Mouse (Mus musculus) brain, embryonic 18.5 days (tissue): ENCODE measurements at regions not wholly inside any gene's neighbourhood (a gene's known extent, or its start where the extent isn't known, plus 50 kb on each side); places are given as distances from the start of the nearest gene placed in this dataset.
A peak's percentile ranks its signal among the peaks of the same experiment; 100 is the strongest.

Experiments
- DNase-seq: peaks from one replicate; pipeline ENCODE4 v3.0.0-alpha.2; 2012; ENCODE audit warnings: low read depth, low spot score

- no peak for DNase-seq
Measured at GRCm38 (mm10) chr19:27564086-27564485, 134.5 kb upstream of the Pum3 start.

GRCm38 (mm10) chr19:27563592-27563991 is 134.0 kb upstream of the Pum3 start:
- no peak for DNase-seq

- DNase-seq = no peak
Measured at GRCm38 (mm10) chr19:27558199-27558598, 128.6 kb upstream of the Pum3 start.

GRCm38 (mm10) chr19:27556697-27557096 is 127.1 kb upstream of the Pum3 start:
- DNase-seq = no peak

- no peak for DNase-seq
Measured at GRCm38 (mm10) chr19:27554841-27555240, 125.2 kb upstream of the Pum3 start.

- no peak for DNase-seq
Measured at GRCm38 (mm10) chr19:27553266-27553665, 123.6 kb upstream of the Pum3 start.

- DNase-seq = no peak
Measured at GRCm38 (mm10) chr19:27537746-27538145, 108.1 kb upstream of the Pum3 start.

- no peak for DNase-seq
Measured at GRCm38 (mm10) chr19:27537066-27537465, 107.4 kb upstream of the Pum3 start.

- DNase-seq = no peak
Measured at GRCm38 (mm10) chr19:27527940-27528558, 98.4 kb upstream of the Pum3 start.

- DNase-seq = no peak
Measured at GRCm38 (mm10) chr19:27519326-27520061, 89.9 kb upstream of the Pum3 start.

GRCm38 (mm10) chr19:27514267-27514666 is 84.6 kb upstream of the Pum3 start:
- no peak for DNase-seq

- no peak for DNase-seq
Measured at GRCm38 (mm10) chr19:27513535-27513934, 83.9 kb upstream of the Pum3 start.

GRCm38 (mm10) chr19:27511340-27511739 is 81.7 kb upstream of the Pum3 start:
- DNase-seq = no peak

GRCm38 (mm10) chr19:27509956-27510639 is 80.5 kb upstream of the Pum3 start:
- DNase-seq = peak; percentile 60

GRCm38 (mm10) chr19:27498278-27498677 is 68.7 kb upstream of the Pum3 start:
- no peak for DNase-seq

GRCm38 (mm10) chr19:27492468-27492867 is 62.8 kb upstream of the Pum3 start:
- no peak for DNase-seq

GRCm38 (mm10) chr19:27491873-27492272 is 62.2 kb upstream of the Pum3 start:
- no peak for DNase-seq

- no peak for DNase-seq
Measured at GRCm38 (mm10) chr19:27489053-27489452, 59.4 kb upstream of the Pum3 start.
